Mouse (Mus musculus) ES-Bruce4 (cell line): ENCODE data around the gene Arid1a. TPM values are rescaled to one million over a fixed set of nuclear protein-coding genes. Genes with fewer than 3 reads are reported as not detected.

Source experiments
- H3K27ac ChIP-seq: 2 replicates; pipeline ENCODE4 v1.5.1; 2012; ENCODE audit warnings: low read length, inconsistent platforms; ENCODE audit not compliant: insufficient read depth
- H3K27me3 ChIP-seq: 2 replicates; pipeline ENCODE4 v1.6.1; 2012; ENCODE audit warnings: mild to moderate bottlenecking, low read length, inconsistent platforms; ENCODE audit not compliant: control insufficient read depth, poor library complexity, insufficient read depth, severe bottlenecking
- H3K36me3 ChIP-seq: 2 replicates; pipeline ENCODE4 v1.6.1; 2012; ENCODE audit warnings: inconsistent platforms, mild to moderate bottlenecking, low read length, moderate library complexity; ENCODE audit not compliant: control insufficient read depth, poor library complexity, insufficient read depth, severe bottlenecking
- H3K4me1 ChIP-seq: one replicate; pipeline ENCODE4 v1.8.1; 2011; ENCODE audit warnings: low read length; ENCODE audit not compliant: control insufficient read depth, insufficient read depth
- H3K4me3 ChIP-seq: 2 replicates; pipeline ENCODE4 v1.5.1; 2011; ENCODE audit warnings: low read depth, mild to moderate bottlenecking, low read length
- H3K9ac ChIP-seq: 2 replicates; pipeline ENCODE4 v1.6.1; 2012; ENCODE audit warnings: low read depth, mild to moderate bottlenecking, inconsistent platforms; ENCODE audit not compliant: poor library complexity, severe bottlenecking
- H3K9me3 ChIP-seq: replicated peaks from 2 replicates; pipeline ENCODE4 v1.6.1; 2012; ENCODE audit warnings: mild to moderate bottlenecking, low read length, inconsistent platforms; ENCODE audit not compliant: control insufficient read depth, poor library complexity, insufficient read depth, severe bottlenecking
- CTCF ChIP-seq: IDR thresholded peaks from one replicate; pipeline ENCODE4 v1.8.1; 2011; ENCODE audit warnings: low read depth, low read length
- EP300 ChIP-seq: IDR thresholded peaks from 2 replicates; pipeline ENCODE4 v1.6.1; 2011; ENCODE audit warnings: low read depth, low read length; ENCODE audit not compliant: insufficient read depth
- POLR2A ChIP-seq: IDR thresholded peaks from one replicate; pipeline ENCODE4 v1.8.1; 2011; ENCODE audit warnings: low read length; ENCODE audit not compliant: insufficient read depth
- polyA plus RNA-seq: library from polyadenylated mRNA; stranded (reverse); fragments of >200 nt; gene quantifications from 2 replicates; pipeline ENCODE4 v1.2.4, GENCODE M21; 2011; ENCODE audit warnings: low read depth; ENCODE audit not compliant: missing spikeins, insufficient read depth, insufficient read length

Gene Arid1a
- polyA plus RNA-seq, 1 experiment: 119 TPM

DNA sequence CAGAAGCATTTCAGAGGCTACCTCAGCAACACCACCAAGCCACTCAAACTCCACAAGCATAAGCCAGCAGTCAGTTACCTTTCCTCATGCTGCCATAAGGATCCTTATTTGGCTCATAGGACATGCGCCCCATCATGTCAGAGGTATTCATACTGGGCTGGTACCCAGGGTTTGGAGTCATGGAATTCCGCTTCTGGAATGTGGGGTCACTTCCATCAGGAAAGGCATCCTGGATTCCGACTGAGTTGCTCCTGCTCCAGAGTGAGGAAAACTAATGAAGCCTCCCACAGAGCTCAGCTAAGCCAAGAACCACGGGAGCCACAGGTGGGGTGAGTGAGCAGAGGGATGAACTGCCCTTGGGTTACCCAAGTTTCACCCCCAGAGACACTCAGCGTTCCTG, 69.4 kb downstream of the Arid1a start:
- TF ChIP-seq CTCF (no peak), EP300 (no peak), POLR2A (no peak)
- H3K27ac ChIP-seq: no peak overlapping the region
- H3K36me3 ChIP-seq: peaks cover 86% of the 10 kb centered on the region
- no peaks in the 10 kb centered on the region for H3K9me3 ChIP-seq
- H3K4me1 ChIP-seq: no peaks in the 10 kb centered on the region
- H3K9ac ChIP-seq: no peak overlapping the region
- no peak overlapping the region for H3K4me3 ChIP-seq
- H3K27me3 ChIP-seq: no peaks in the 10 kb centered on the region

DNA sequence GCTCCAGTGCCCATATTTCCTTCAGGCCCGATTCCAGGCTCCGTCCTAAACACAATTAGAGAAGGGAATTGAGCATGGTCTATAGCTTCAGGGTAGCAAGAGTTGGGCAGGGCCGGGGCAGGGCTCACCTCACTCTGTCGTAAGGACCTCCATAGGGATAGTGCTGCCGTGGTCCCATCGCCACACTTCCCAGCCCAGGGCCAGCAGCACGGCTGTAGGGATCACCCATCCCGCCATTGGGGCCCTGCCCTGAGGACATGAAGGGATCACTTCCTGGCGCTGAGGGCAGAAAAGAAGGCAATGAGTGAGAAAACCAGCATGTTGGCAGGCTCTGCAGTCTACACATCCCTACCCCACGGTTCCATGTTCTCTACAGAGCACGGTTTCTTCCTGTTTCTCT, 70.1 kb downstream of the Arid1a start:
- Histone ChIP-seq H3K4me3 (no peak overlapping the region), H3K27me3 (no peaks in the 10 kb centered on the region), H3K36me3 (peaks cover 86% of the 10 kb centered on the region), H3K27ac (no peak overlapping the region), H3K9me3 (no peaks in the 10 kb centered on the region), H3K4me1 (no peaks in the 10 kb centered on the region), H3K9ac (no peak overlapping the region)
- no peak for TF ChIP-seq CTCF
- TF ChIP-seq POLR2A: no peak
- TF ChIP-seq EP300: no peak

GRCm38 (mm10) chr4:133680206-133680786, 76.3 kb downstream of the Arid1a start:
- Histone ChIP-seq H3K27ac (peak overlapping the region; percentile 46), H3K9me3 (no peaks in the 10 kb centered on the region), H3K9ac (no peak overlapping the region), H3K4me1 (peaks cover 7% of the 10 kb centered on the region), H3K4me3 (no peak overlapping the region), H3K36me3 (peaks cover 52% of the 10 kb centered on the region), H3K27me3 (no peaks in the 10 kb centered on the region)
- no peak for TF ChIP-seq EP300

- H3K9me3 ChIP-seq: no peaks in the 10 kb centered on the region
- H3K4me1 ChIP-seq: peaks cover 9% of the 10 kb centered on the region
- peaks cover 45% of the 10 kb centered on the region for H3K36me3 ChIP-seq
- no peak overlapping the region for H3K27ac ChIP-seq
- H3K27me3 ChIP-seq: no peaks in the 10 kb centered on the region
- TF ChIP-seq EP300 (no peak), POLR2A (no peak), CTCF (no peak)
- no peak overlapping the region for H3K9ac ChIP-seq
- H3K4me3 ChIP-seq: no peak overlapping the region
These were observed 76.9 kb downstream of the Arid1a start for GRCm38 (mm10) chr4:133679629-133680028.

GRCm38 (mm10) chr4:133677266-133677665, 79.3 kb downstream of the Arid1a start:
- Histone ChIP-seq H3K27ac (no peak overlapping the region), H3K9me3 (no peaks in the 10 kb centered on the region), H3K36me3 (peaks cover 26% of the 10 kb centered on the region), H3K4me3 (no peak overlapping the region), H3K9ac (no peak overlapping the region), H3K4me1 (peaks cover 13% of the 10 kb centered on the region), H3K27me3 (no peaks in the 10 kb centered on the region)
- TF ChIP-seq CTCF (no peak), EP300 (no peak), POLR2A (no peak)

DNA sequence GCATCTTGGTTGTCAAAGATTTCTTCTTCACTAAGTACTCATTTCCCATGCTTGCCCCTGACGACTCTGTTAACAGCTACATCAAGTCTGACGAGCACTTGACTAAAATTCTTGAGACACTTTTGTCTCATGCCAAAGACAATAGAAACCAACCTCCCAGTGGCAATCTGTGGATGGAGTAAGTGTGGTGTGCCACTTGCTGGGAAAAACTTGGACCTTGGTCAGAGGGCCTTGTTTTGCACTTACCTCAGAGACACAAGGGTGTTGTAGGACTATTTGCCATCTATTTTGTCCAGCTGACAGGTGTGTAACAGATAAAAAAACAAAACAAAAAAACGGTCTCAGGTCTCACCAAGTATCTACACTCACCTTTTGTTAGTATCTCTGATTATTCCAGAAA, 80.4 kb downstream of the Arid1a start:
- Histone ChIP-seq H3K27me3 (no peaks in the 10 kb centered on the region), H3K36me3 (peaks cover 15% of the 10 kb centered on the region), H3K27ac (peak overlapping the region; percentile 88), H3K9ac (no peak overlapping the region), H3K9me3 (no peaks in the 10 kb centered on the region), H3K4me3 (no peak overlapping the region), H3K4me1 (peaks cover 13% of the 10 kb centered on the region)
- no peak for TF ChIP-seq POLR2A
- TF ChIP-seq CTCF: no peak
- TF ChIP-seq EP300: no peak
